Mouse (Mus musculus) heart, adult 2 months (tissue): ENCODE results near the gene Tex261. TPM values are rescaled to one million over a fixed set of nuclear protein-coding genes. Genes with fewer than 3 reads are reported as not detected.

Experiments used
- DNase-seq, 2 experiments: peaks; one replicate each; pipeline ENCODE4 v3.0.0; 2021
- H3K27ac ChIP-seq: fragments of 200-600 bp; 2 replicates; pipeline ENCODE4 v1.8.1; 2022
- H3K27me3 ChIP-seq: fragments of 200-500 bp; 2 replicates; pipeline ENCODE4 v1.6.1; 2012; ENCODE audit warnings: mild to moderate bottlenecking, low read length, inconsistent platforms, mixed read lengths; ENCODE audit not compliant: control insufficient read depth, insufficient read depth
- H3K36me3 ChIP-seq: fragments of 200-500 bp; 2 replicates; pipeline ENCODE4 v1.6.1; 2012; ENCODE audit warnings: low read length, inconsistent platforms; ENCODE audit not compliant: control insufficient read depth, insufficient read depth
- H3K4me1 ChIP-seq: fragments of 200-500 bp; 2 replicates; pipeline ENCODE4 v1.6.1; 2011; ENCODE audit warnings: low read length; ENCODE audit not compliant: control insufficient read depth, insufficient read depth
- H3K4me3 ChIP-seq: fragments of 200-600 bp; 2 replicates; pipeline ENCODE4 v1.8.1; 2022
- H3K79me2 ChIP-seq: fragments of 200-500 bp; replicated peaks from 2 replicates; pipeline ENCODE4 v1.6.1; 2012; ENCODE audit warnings: mild to moderate bottlenecking, inconsistent platforms, low read length, moderate library complexity, mixed read lengths; ENCODE audit not compliant: control insufficient read depth, insufficient read depth
- H3K9ac ChIP-seq: fragments of 200-500 bp; 2 replicates; pipeline ENCODE4 v1.6.1; 2012; ENCODE audit warnings: low read depth, mild to moderate bottlenecking, control low read depth, inconsistent platforms, low read length, mixed read lengths
- CTCF ChIP-seq: fragments of 200-600 bp; IDR thresholded peaks from 2 replicates; pipeline ENCODE4 v1.8.1; 2022; ENCODE audit warnings: antibody characterized with exemption, mild to moderate bottlenecking, moderate library complexity
- EP300 ChIP-seq: fragments of 200-500 bp; IDR thresholded peaks from 2 replicates; pipeline ENCODE4 v1.6.1; 2011; ENCODE audit warnings: low read depth, low read length, control low read depth; ENCODE audit not compliant: insufficient read depth
- POLR2A ChIP-seq: fragments of 200-500 bp; IDR thresholded peaks from 2 replicates; pipeline ENCODE4 v1.6.1; 2011; ENCODE audit warnings: mild to moderate bottlenecking, low read depth, low read length, control low read depth; ENCODE audit not compliant: insufficient read depth
- WGBS: fragments of 180-500 bp; shearing (Covaris S2); methylation state at CpG from one replicate; pipeline ENCODE4 v1.1.7; 2018; 5-methylcytosine and 5-hydroxymethylcytosine counted together
- intact Hi-C: fragments of 180-260 bp; cut with DNase I; formaldehyde crosslinking; loops from one replicate; pipeline ENCODE4 v1.15.1; 2025
- long read RNA-seq: library from polyadenylated mRNA; stranded (forward); transcript quantifications from one replicate; pipeline ENCODE4 v2.0.0, GENCODE M21; 2021
- polyA plus RNA-seq: library from polyadenylated mRNA; depleted of rRNA; stranded (reverse); fragments of >200 nt; gene quantifications from 2 replicates; pipeline ENCODE4 v1.2.3, GENCODE M21; 2012; rRNA removed
- total RNA-seq, 2 experiments: library from RNA; stranded (reverse); gene quantifications; 2 replicates each; pipeline ENCODE4 v1.2.3; 2021

Tex261 gene
- total RNA-seq (100 to 1,000 TPM in 1 of 2 experiments, 10 to 100 TPM in 1; 90.6 to 102 TPM), polyA plus RNA-seq (126 and 156 TPM in 2 replicates)
- long read RNA-seq, transcript Tex261-201 (6 exons, 2,984 nt) = major isoform, 131 of 145 reads
- long read RNA-seq, partial matches to known transcripts = 3 of 145 reads
- long read RNA-seq, other reads (novel, unspliced or antisense) = 11 of 145 reads

DNA sequence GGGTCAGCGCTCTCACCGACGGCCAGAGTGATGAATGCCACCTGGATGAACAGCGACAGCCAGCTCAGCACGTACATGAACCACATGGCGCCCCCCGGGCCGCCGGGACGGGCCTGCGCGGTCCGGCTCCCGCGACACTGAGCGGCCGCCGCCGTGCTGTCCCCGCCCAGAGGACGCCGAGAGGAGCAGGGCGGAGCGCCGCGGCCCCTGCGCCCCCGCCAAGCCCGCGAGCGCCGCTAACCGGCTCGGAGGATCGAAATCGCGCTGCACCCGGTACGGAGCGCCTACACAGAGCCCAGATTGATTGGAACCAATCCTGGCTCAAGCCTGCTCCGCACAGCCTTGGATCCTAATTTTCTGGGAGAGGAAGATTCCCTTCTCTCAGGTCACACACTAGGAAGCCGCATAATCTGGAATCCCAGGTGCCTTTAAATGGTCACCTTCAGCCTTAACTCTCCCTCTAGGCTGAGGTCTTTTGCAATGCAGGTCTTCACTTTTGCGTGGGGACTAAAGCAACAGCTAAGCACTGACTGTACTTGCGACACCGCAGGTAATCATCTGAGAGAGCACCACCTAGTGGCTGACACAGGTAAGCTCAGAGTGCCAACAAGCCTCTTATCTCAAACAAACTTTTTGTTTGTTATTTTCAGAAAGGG lies at the start of gene Tex261:
Gene Tex261, minus strand, starts transcription at position 176 of the 656 bp plus-strand sequence.
- intact Hi-C loops = loop anchor here (5.0 kb wide), 2 partner anchors 57 to 137 kb away; partner anchors contain the start of gene Paip2b
- peak within 1 kb of the TSS; percentile 98 for H3K9ac ChIP-seq
- under 1% methylated on average over 45 of the region's 45 CpGs for WGBS

GRCm38 (mm10) chr6:83821856-83822255 lies 46.2 kb upstream of the Tex261 start:
- no peak for TF ChIP-seq CTCF
- no peak for TF ChIP-seq POLR2A
- Histone ChIP-seq H3K4me3 (no peak overlapping the region), H3K27ac (no peak overlapping the region), H3K79me2 (no peaks in the 10 kb centered on the region), H3K9ac (no peak overlapping the region), H3K4me1 (no peaks in the 10 kb centered on the region; the same call in 1 of the 2 replicates), H3K36me3 (peaks cover 6% of the 10 kb centered on the region; the same call in 1 of the 2 replicates), H3K27me3 (no peaks in the 10 kb centered on the region)
- no peak for DNase-seq
- intact Hi-C loops = no loop called here
- WGBS = 70% methylated on average over 2 of the region's 2 CpGs

More for the DNA sequence above, at the start of gene Tex261:
- no peaks in the 10 kb centered on the region for H3K27me3 ChIP-seq
- H3K36me3 ChIP-seq = no peaks in the 10 kb centered on the region
- DNase-seq = peak; percentile 93 to 95
- no peak for TF ChIP-seq EP300
- TF ChIP-seq CTCF = peak; percentile 76
- TF ChIP-seq POLR2A = peak; percentile 66; the same call in 1 of the 2 replicates
- H3K4me3 ChIP-seq = peak within 1 kb of the TSS; percentile 89
- no peaks in the 10 kb centered on the region for H3K79me2 ChIP-seq
- H3K27ac ChIP-seq = peak within 1 kb of the TSS; percentile 88
- peaks cover 3% of the 10 kb centered on the region for H3K4me1 ChIP-seq

DNA sequence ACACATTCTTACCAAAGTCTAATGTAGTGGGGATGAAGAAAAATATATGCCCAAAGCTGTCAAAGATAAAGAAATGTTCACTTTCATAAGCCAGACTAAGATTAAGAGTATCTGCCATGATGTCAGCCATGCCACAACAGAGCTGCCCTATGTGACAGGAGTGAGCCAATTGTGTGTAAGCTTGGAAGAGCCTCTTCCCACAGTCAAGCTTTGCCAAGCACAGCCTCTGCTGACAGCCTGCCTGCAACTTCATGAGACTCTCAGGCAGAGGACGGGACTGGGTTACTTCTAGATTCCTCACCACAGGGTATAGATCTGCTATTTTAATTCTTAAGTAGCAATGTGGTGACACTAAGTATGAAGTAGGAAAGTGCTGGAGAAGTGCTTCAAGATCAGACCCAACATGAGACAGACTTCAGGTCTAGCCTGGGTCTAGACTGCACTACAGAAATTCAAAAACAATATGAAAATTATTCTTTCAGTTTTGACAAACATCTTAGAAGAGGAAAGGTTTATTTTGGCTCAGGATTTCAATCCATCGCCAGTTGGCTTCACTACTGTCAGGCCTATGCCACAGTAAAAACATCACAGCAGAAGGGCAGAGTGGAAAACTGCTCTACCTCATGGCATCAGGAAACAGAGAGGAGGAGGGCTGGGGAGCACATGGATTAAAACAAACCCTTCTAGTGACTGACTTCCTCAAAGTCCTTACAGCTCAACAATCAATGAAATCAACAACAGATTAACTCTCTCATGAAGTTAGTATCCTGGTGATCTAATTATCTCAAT lies 45.3 kb upstream of the Tex261 start:
- Histone ChIP-seq H3K27me3 (no peaks in the 10 kb centered on the region), H3K27ac (no peak overlapping the region), H3K36me3 (peaks cover 6% of the 10 kb centered on the region; the same call in 1 of the 2 replicates), H3K9ac (no peak overlapping the region), H3K79me2 (no peaks in the 10 kb centered on the region), H3K4me3 (no peak overlapping the region), H3K4me1 (no peaks in the 10 kb centered on the region; the same call in 1 of the 2 replicates)
- DNase-seq = no peak
- 50% methylated on average over 2 of the region's 2 CpGs for WGBS
- intact Hi-C loops = no loop called here
- TF ChIP-seq POLR2A = no peak
- TF ChIP-seq CTCF = no peak
- no peak for TF ChIP-seq EP300

- Histone ChIP-seq H3K27ac (no peak overlapping the region), H3K36me3 (peaks cover 6% of the 10 kb centered on the region; the same call in 1 of the 2 replicates), H3K4me1 (no peaks in the 10 kb centered on the region; the same call in 1 of the 2 replicates), H3K27me3 (no peaks in the 10 kb centered on the region), H3K79me2 (no peaks in the 10 kb centered on the region), H3K4me3 (no peak overlapping the region), H3K9ac (no peak overlapping the region)
- whole genome bisulfite sequencing = 71% methylated on average over 1 of the region's 1 CpGs
- DNase-seq = no peak
- TF ChIP-seq CTCF = no peak
- TF ChIP-seq EP300 = no peak
- no peak for TF ChIP-seq POLR2A
- intact Hi-C loops = no loop called here
Measured at GRCm38 (mm10) chr6:83818996-83819395, 43.4 kb upstream of the Tex261 start.

DNA sequence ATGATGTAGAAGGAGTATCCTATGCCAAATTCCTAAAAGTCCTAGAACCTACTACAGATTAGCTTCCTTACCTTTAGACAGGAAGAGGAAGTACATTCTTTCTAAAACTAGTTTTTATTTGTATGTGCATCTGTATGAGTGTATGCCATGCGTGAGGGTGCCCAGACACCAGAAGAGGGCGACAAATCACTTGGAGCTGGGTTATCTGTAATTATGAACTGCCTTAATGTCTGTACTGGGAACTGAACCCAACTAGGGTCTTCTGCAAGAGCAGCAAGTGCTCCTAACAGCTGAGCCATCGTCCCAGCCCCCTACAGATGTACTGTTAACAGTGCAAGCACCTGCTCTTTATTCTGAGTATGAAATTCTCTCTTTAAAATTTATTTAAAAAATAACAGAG lies 40.2 kb upstream of the Tex261 start:
- Histone ChIP-seq H3K27ac (no peak overlapping the region), H3K4me3 (no peak overlapping the region), H3K9ac (no peak overlapping the region), H3K27me3 (no peaks in the 10 kb centered on the region), H3K79me2 (no peaks in the 10 kb centered on the region), H3K36me3 (no peaks in the 10 kb centered on the region), H3K4me1 (no peaks in the 10 kb centered on the region; the same call in 1 of the 2 replicates)
- TF ChIP-seq EP300 (no peak), CTCF (0 out of 2 replicates have a peak, but pooled peaks have one; percentile 7)
- WGBS = 97% methylated on average over 3 of the region's 3 CpGs
- DNase-seq = no peak
- intact Hi-C loops = no loop called here
